Mouse (Mus musculus) C2C12 (cell line): ENCODE data around the gene Tmeff2.

Source experiments
- CEBPB ChIP-seq: IDR thresholded peaks from one replicate; pipeline ENCODE4 v1.6.1; 2011; ENCODE audit warnings: low read depth, mild to moderate bottlenecking, control low read depth, moderate library complexity
- CTCF ChIP-seq: IDR thresholded peaks from one replicate; pipeline ENCODE4 v1.5.1; 2011; ENCODE audit not compliant: control insufficient read depth, insufficient read depth, insufficient read length
- FOSL1 ChIP-seq: IDR thresholded peaks from one replicate; pipeline ENCODE4 v1.8.0; 2011; ENCODE audit warnings: mild to moderate bottlenecking, low read length; ENCODE audit not compliant: poor library complexity, insufficient read depth, severe bottlenecking
- MAX ChIP-seq: IDR thresholded peaks from one replicate; pipeline ENCODE4 v1.6.1; 2011; ENCODE audit warnings: mild to moderate bottlenecking, control low read depth
- MYOD1 ChIP-seq: IDR thresholded peaks from one replicate; pipeline ENCODE4 v1.6.1; 2011; ENCODE audit warnings: low read depth; ENCODE audit not compliant: control insufficient read depth, insufficient read length
- MYOG ChIP-seq: IDR thresholded peaks from one replicate; pipeline ENCODE4 v1.6.1; 2011; ENCODE audit not compliant: control insufficient read depth, insufficient read length; ENCODE audit errors: extremely low read depth
- USF1 ChIP-seq: IDR thresholded peaks from one replicate; pipeline ENCODE4 v1.6.1; 2011; ENCODE audit warnings: low read depth, mild to moderate bottlenecking, control low read depth, moderate library complexity

- TF ChIP-seq CTCF (no peak), MYOD1 (no peak), MAX (no peak), USF1 (no peak), CEBPB (no peak), MYOG (no peak), FOSL1 (no peak)
These were observed 204.3 kb downstream of the Tmeff2 start for GRCm38 (mm10) chr1:51104698-51105097.
